Mouse (Mus musculus) lung, adult 2 months (tissue): Measurements from ENCODE around the gene Ptrh1. TPM values are rescaled to one million over a fixed set of nuclear protein-coding genes. Genes with fewer than 3 reads are reported as not detected.
A peak's percentile ranks its signal among the peaks of the same experiment; 100 is the strongest.

ENCODE experiments used
- DNase-seq: peaks from one replicate; pipeline ENCODE4 v3.0.0; 2022
- H3K4me1 ChIP-seq: fragments of 200-500 bp; 2 replicates; pipeline ENCODE4 v1.6.1; 2011; ENCODE audit warnings: low read length; ENCODE audit not compliant: control insufficient read depth, insufficient read depth
- H3K4me3 ChIP-seq: fragments of 200-500 bp; replicated peaks from 2 replicates; pipeline ENCODE3; 2011; ENCODE audit warnings: low read depth, mild to moderate bottlenecking, control low read depth, low read length; ENCODE audit errors: extremely low read depth
- CTCF ChIP-seq: fragments of 200-500 bp; IDR thresholded peaks from 2 replicates; pipeline ENCODE4 v1.5.1; 2011; ENCODE audit warnings: mild to moderate bottlenecking, low read length, control low read depth; ENCODE audit not compliant: insufficient read depth
- POLR2A ChIP-seq: fragments of 200-500 bp; IDR thresholded peaks from 2 replicates; pipeline ENCODE4 v1.6.1; 2011; ENCODE audit warnings: low read depth, mild to moderate bottlenecking, control low read depth, low read length, borderline replicate concordance; ENCODE audit errors: extremely low read depth
- WGBS: fragments of 180-500 bp; shearing (Covaris S2); methylation state at CpG from one replicate; pipeline ENCODE4 v1.1.7; 2018; 5-methylcytosine and 5-hydroxymethylcytosine counted together
- polyA plus RNA-seq: library from polyadenylated mRNA; depleted of rRNA; stranded (reverse); fragments of >200 nt; gene quantifications from 2 replicates; pipeline ENCODE4 v1.2.3, GENCODE M21; 2012

The Ptrh1 gene
- polyA plus RNA-seq, 1 experiment, result 10.7 TPM

DNA sequence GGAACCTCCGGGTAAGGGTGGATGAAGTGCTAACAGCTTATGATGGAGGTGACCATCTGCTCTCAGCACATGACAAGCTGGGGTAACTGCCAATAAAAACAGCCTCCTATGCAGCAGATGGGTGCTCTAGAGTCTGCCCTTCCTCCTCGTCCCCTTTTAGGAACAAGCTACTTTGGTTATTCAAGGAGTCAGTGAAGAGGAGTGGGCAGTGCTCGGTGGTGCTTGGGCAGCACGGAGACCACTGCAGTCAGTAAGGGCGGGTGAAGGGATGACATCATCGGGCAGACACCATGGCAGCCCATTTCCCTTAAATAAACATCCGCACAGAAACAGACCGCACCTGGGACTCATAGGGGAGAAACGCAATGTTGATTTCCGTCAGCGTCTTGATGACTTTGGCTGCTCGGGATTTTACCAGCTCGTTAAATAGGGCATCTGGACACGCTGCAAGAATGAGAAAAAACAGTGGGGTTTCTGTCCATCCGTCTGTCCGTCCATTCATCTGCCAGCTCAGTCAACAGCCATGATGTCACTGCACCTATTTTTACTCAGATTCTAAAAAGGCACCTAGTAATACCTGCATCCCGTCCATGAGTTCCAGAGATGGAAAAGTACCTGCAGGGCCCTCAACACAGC lies 41.5 kb downstream of the Ptrh1 start:
- TF ChIP-seq POLR2A (no peak), CTCF (no peak)
- WGBS, result 40% methylated on average over 17 of the region's 17 CpGs
- DNase-seq, result no peak
- Histone ChIP-seq H3K4me3 (no peak overlapping the region), H3K4me1 (peaks cover 5% of the 10 kb centered on the region; the same call in 1 of the 2 replicates)

DNA sequence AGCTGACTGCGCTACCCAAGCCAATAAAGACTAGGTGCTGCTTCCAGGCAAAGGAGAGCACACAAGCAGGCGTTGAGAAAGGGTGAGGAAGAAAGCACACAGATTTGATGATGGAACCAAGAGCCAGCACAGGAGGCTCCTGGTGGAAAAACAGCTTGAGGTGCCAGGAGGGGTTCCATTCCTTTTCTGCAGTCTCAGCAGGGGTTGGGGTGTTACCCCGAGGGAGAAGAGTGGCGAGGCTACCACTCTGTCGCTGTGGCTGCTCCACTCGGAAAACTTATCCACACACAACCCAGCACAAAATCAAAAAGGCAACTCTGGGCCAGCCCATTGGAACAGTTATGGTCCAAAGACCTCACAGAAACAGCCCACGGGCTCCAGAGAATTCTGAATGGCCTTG lies 42.0 kb downstream of the Ptrh1 start:
- DNase-seq, result no peak
- WGBS, result 75% methylated on average over 7 of the region's 7 CpGs
- Histone ChIP-seq H3K4me1 (peaks cover 5% of the 10 kb centered on the region; the same call in 1 of the 2 replicates), H3K4me3 (no peak overlapping the region)
- TF ChIP-seq CTCF, result no peak
- TF ChIP-seq POLR2A, result no peak

DNA sequence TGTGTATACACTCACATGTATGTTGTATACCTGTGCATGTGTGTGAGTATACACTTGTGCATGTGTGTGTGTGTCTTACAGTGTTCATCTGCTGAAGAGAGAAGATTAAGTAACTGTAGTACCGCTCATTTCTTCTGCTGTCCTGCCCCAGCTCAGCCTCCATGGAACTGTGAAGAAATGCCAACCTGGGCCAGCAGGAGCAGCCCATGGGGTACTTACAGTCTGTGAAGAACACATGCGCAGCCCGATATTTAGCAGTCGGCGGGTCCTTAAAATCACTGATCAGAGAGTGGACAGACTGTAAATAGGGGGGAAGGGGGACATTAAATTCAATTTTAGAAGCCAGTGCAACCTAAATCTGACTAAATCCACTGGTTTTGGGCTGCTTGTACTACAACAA lies 42.6 kb downstream of the Ptrh1 start:
- no peak for DNase-seq
- WGBS, result 91% methylated on average over 5 of the region's 5 CpGs
- TF ChIP-seq POLR2A (no peak), CTCF (no peak)

DNA sequence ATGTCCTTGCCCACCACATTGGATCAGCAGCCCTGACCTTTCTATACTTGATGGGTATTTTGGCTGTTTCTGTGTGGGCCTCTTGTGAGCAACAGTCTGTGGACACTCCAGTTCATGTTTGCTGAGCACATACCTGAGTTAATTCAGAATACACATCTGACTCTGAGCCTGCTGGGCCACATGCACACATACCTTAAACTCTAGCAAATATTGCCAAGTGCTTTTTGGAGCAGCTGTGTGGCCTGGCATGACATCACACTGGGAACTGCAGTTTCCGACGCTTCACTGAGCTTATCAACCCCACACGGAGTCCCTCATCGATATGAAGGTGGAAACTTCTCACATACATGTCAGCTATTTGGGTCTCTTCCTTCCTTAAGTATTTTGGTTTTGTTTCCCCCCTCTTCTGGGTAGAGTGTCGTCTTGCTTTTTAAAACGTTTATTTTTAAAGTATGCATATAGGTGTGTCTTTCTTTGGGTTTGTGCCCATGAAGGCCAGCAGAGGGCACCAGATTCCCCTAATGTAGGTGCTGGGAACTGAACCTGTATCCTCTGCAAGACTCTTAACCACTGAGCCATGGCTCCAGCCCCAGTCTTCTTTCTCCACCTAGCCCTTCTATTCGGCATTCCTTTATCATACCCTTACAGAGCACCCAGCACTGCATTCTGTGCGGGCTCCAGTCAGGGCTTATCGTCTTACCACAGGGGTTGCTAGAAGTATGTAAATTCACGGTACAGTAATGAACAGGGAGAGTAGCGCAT lies 45.6 kb downstream of the Ptrh1 start:
- Histone ChIP-seq H3K4me3 (no peak overlapping the region), H3K4me1 (peaks cover 9% of the 10 kb centered on the region; the same call in 1 of the 2 replicates)
- DNase-seq, result peak; percentile 41
- TF ChIP-seq CTCF, result peak; percentile 52
- TF ChIP-seq POLR2A, result no peak
- WGBS, result 61% methylated on average over 11 of the region's 11 CpGs

More for the DNA sequence above, 42.6 kb downstream of the Ptrh1 start:
- Histone ChIP-seq H3K4me1 (peaks cover 6% of the 10 kb centered on the region; the same call in 1 of the 2 replicates), H3K4me3 (no peak overlapping the region)

DNA sequence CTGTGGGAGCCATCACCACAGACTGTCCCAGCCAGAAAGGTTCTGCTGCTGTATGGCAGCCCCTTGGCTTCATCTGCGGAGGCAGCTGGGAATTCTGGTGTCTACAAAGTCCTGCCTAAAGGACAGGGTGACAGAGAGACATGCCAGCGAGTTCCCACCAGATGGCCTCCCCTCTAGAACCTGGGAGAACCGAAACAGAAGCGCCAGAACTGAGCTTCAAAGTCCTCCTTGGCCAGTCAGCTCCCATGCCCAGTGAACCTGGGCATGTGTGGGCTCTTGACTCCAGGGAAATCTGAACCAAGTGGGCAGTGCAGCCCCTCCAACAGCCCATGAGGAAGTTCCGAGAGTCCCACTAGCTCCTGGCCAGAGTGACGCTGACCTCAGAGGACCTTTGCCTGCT lies 47.1 kb downstream of the Ptrh1 start:
- peaks cover 6% of the 10 kb centered on the region; the same call in 1 of the 2 replicates for H3K4me1 ChIP-seq
- no peak overlapping the region for H3K4me3 ChIP-seq
- no peak for DNase-seq
- WGBS, result 80% methylated on average over 6 of the region's 6 CpGs
- TF ChIP-seq CTCF (no peak), POLR2A (no peak)

DNA sequence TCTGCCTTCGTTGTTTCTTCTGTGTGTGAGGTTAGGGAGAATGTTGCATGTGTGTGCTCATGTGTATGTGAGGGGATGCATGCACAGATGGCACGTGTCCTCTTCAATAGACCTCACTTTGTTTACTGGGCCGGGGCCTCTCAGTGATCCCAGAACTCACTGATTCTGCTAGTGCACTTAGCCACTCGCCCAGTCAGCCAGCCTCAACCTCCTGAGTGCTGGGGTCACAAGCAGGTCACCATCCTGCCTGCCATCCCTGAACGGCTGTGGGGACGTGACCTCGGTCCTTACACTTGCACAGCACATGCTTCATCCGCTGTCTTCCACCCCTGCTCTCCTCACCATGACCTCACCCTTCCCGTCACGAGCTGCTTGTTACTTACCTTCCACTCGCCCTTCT lies 47.6 kb downstream of the Ptrh1 start:
- no peak for DNase-seq
- peaks cover 6% of the 10 kb centered on the region; the same call in 1 of the 2 replicates for H3K4me1 ChIP-seq
- WGBS, result 45% methylated on average over 11 of the region's 11 CpGs
- TF ChIP-seq CTCF (no peak), POLR2A (no peak)
- H3K4me3 ChIP-seq, result no peak overlapping the region

DNA sequence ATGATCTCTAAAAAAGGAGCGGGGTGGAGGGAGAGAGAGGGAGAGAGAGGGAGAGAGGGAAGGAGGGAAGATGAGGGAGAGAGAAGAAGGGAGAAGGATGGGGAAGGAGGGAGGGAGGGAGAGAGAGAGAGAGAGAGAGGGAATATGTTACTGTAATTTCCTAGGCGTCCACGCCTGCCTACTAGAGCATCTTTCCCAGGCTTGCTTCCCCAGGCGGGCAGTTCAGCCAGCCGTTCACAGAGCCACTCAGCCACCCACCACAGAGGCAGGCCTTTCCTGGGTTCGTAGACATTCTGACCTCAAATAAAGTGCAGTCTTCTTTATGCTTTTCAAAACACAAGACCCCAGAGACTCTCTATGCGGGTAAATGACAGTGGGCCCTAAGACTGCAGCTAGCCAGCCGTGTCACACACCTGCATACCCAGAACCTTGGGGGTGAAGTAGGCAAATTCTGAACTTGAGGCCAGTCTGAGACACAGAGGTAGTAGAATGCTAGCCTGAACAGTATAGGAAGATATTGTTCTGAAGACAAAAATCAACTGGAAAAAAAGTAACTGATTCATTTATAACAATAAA lies 48.1 kb downstream of the Ptrh1 start:
- Histone ChIP-seq H3K4me3 (no peak overlapping the region), H3K4me1 (peaks cover 6% of the 10 kb centered on the region; the same call in 1 of the 2 replicates)
- WGBS, result 75% methylated on average over 8 of the region's 8 CpGs
- no peak for DNase-seq
- TF ChIP-seq CTCF (no peak), POLR2A (no peak)

DNA sequence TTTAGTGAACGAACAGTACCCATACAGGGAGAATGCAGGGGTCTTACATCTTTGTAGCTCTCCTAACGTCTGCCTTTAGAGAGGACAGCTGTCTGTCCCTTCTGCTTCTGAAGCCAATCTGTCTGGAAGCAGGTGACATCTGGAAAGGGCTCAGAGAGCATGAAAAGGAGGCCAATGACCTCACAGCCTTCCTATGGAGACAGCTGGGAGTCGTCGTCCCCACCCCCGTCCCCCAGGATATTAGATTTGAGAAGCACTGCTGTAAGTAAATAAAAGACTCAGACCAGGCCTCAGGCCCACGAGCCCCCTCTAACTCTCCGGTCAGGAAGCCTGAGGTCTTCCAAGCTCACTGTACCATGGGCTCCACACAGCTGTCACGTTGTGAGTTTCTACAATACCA lies 48.6 kb downstream of the Ptrh1 start:
- H3K4me1 ChIP-seq, result peaks cover 6% of the 10 kb centered on the region; the same call in 1 of the 2 replicates
- H3K4me3 ChIP-seq, result no peak overlapping the region
- TF ChIP-seq CTCF (no peak), POLR2A (no peak)
- WGBS, result 47% methylated on average over 8 of the region's 8 CpGs
- no peak for DNase-seq

DNA sequence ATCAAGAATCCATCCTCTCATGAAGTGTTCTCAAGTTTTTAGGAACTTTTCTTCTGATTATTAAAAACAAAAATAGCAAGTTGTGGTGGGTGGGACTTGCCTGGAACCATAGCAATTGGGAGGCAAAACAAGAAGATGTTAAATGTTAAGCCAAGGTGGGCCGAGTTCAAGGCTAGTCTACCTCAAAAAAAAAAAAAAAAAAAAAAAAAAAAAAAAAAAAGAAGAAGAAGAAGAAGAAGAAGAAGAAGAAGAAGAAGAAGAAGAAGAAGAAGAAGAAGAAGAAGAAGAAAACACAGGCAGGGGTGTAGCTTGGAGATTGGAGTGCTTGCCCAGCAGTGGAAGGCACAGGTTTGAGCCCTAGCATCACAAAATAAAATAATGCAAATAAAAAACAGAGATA lies 49.2 kb downstream of the Ptrh1 start:
- 75% methylated on average over 1 of the region's 1 CpGs for WGBS
- TF ChIP-seq CTCF (no peak), POLR2A (no peak)

More for the DNA sequence above, 49.2 kb downstream of the Ptrh1 start:
- no peak for DNase-seq
- Histone ChIP-seq H3K4me3 (no peak overlapping the region), H3K4me1 (peaks cover 6% of the 10 kb centered on the region; the same call in 1 of the 2 replicates)
